Mouse (Mus musculus): ENCODE measurements around the gene Pdss2.

GRCm38 (mm10) chr10:43467659-43468058 is 246.4 kb downstream of the Pdss2 start:
- TF ChIP-seq CTCF (IDR thresholded peaks at IDR 0.05; ENCODE audit: low read depth) (no peak), EP300 (IDR thresholded peaks at IDR 0.05; ENCODE audit: low read depth) (no peak)

Data from liver, embryonic 14.5 days (tissue).